Mouse (Mus musculus): Measurements from ENCODE around the gene Amtn. TPM values are rescaled to one million over a fixed set of nuclear protein-coding genes. Genes with fewer than 3 reads are reported as not detected.

Gene Amtn
- polyA plus RNA-seq (2015; fragmentation: Illumina TruSeq; extraction: RNeasy Lipid Tissue Mini Kit (QIAGEN cat#74804); ENCODE audit: insufficient read depth, low replicate concordance): not detected

GRCm38 (mm10) chr5:88375808-88376207 is at the start of gene Amtn:
Amtn (plus strand) TSS chr5:88376108.

Other genes starting within 250 kb of the Amtn start
- gene Gm11115, start 222.0 kb upstream of the Amtn start, polyA plus RNA-seq (2015; fragmentation: Illumina TruSeq; extraction: RNeasy Lipid Tissue Mini Kit (QIAGEN cat#74804); ENCODE audit: insufficient read depth, low replicate concordance): not detected
- gene Gm7714, start 107.2 kb upstream of the Amtn start, polyA plus RNA-seq (2015; fragmentation: Illumina TruSeq; extraction: RNeasy Lipid Tissue Mini Kit (QIAGEN cat#74804); ENCODE audit: insufficient read depth, low replicate concordance): not detected
- not detected for gene Prol1, start 58.8 kb upstream of the Amtn start, polyA plus RNA-seq (2015; fragmentation: Illumina TruSeq; extraction: RNeasy Lipid Tissue Mini Kit (QIAGEN cat#74804); ENCODE audit: insufficient read depth, low replicate concordance)
- not detected for gene Ambn, start 79.9 kb downstream of the Amtn start, polyA plus RNA-seq (2015; fragmentation: Illumina TruSeq; extraction: RNeasy Lipid Tissue Mini Kit (QIAGEN cat#74804); ENCODE audit: insufficient read depth, low replicate concordance)
- not detected for gene Enam, start 111.9 kb downstream of the Amtn start, polyA plus RNA-seq (2015; fragmentation: Illumina TruSeq; extraction: RNeasy Lipid Tissue Mini Kit (QIAGEN cat#74804); ENCODE audit: insufficient read depth, low replicate concordance)
- gene Jchain, start 151.8 kb downstream of the Amtn start, polyA plus RNA-seq (2015; fragmentation: Illumina TruSeq; extraction: RNeasy Lipid Tissue Mini Kit (QIAGEN cat#74804); ENCODE audit: insufficient read depth, low replicate concordance): 1,764 TPM
- gene Utp3, start 178.4 kb downstream of the Amtn start, polyA plus RNA-seq (2015; fragmentation: Illumina TruSeq; extraction: RNeasy Lipid Tissue Mini Kit (QIAGEN cat#74804); ENCODE audit: insufficient read depth, low replicate concordance): 91.5 TPM
- gene Rufy3, start 188.9 kb downstream of the Amtn start, polyA plus RNA-seq (2015; fragmentation: Illumina TruSeq; extraction: RNeasy Lipid Tissue Mini Kit (QIAGEN cat#74804); ENCODE audit: insufficient read depth, low replicate concordance): 26.9 TPM

All from spleen, adult 10 weeks (tissue).